14 mouse cellular contexts compared by ENCODE assay signal in genomic region chr3:122476656-122477055, GRCm38 (mm10).
DNase-seq lines count a peak whose midpoint lies in the region; ATAC-seq and TF ChIP-seq lines count a peak whose summit lies in the region.
"Had no signal": no experiment of that assay in that cellular context is flagged by ENCODE, and none has a peak within 500 bp of the region (broad histone marks: within the 10 kb centered on the region; RNA-seq: fewer than 3 reads in every experiment).

No protein-coding gene starts in this region.

- H3K4me1 ChIP-seq in liver, adult 2 months (ENCODE audit: control insufficient read depth, insufficient read depth, low read length) = peaks cover 17% of the 10 kb centered on the region
- peaks cover 55% of the 10 kb centered on the region for H3K4me1 ChIP-seq in forebrain, embryonic 14.5 days (ENCODE audit: control insufficient read depth, insufficient read depth, low read length)
- peaks cover 62% of the 10 kb centered on the region for H3K4me1 ChIP-seq in limb, embryonic 10.5 days

- TF ChIP-seq CTCF in liver, adult 2 months (IDR thresholded peaks at IDR 0.05; ENCODE audit: low read depth, low read length) = no peak

- peaks cover 12% of the 10 kb centered on the region; the same call in 1 of the 2 replicates for H3K79me2 ChIP-seq in liver, adult 2 months (ENCODE audit: control insufficient read depth, insufficient read depth, low read length)

- no peak for TF ChIP-seq POLR2A in liver, adult 2 months (IDR thresholded peaks at IDR 0.05; ENCODE audit: extremely low read depth, insufficient read depth, low read length)

- ATAC-seq in forebrain, embryonic 14.5 days = peak; percentile 8; the same call in 1 of the 2 replicates

- DNase-seq in liver, adult 2 months (ENCODE audit: extremely low read depth, low read depth, low spot score) = peak; percentile 65
- no peak for DNase-seq in liver
- peak; percentile 54 for DNase-seq in forebrain, embryonic 14.5 days (ENCODE audit: low spot score)
- no peak for DNase-seq in limb, embryonic 10.5 days (ENCODE audit: low spot score)
- DNase-seq in right cerebral cortex, adult 2 months (ENCODE audit: low spot score in 2 of 2) = no peak
- DNase-seq in thymus, postnatal 10 days (ENCODE audit: low spot score in 2 of 2) = no peak
- no peak for DNase-seq in right cerebral cortex, adult 18-20 months
- DNase-seq: cerebellum, postnatal 36 days; gastrocnemius, postnatal 10 days; lung, embryonic 14.5 days; right cerebral cortex, postnatal 14 days; thymus, postnatal 25 days had no signal

- H3K27ac ChIP-seq in liver, adult 2 months (replicated peaks; ENCODE audit: insufficient read depth, low read depth, low read length) = no peak overlapping the region
- peak overlapping the region; percentile 70 for H3K27ac ChIP-seq in forebrain, embryonic 14.5 days (ENCODE audit: low read depth, low read length)
- H3K27ac ChIP-seq in limb, embryonic 10.5 days = 0 out of 2 replicates have a peak overlapping the region, but pooled peaks have one; percentile 61
- H3K27ac ChIP-seq: heart, embryonic 13.5 days had no signal

- no peak overlapping the region for H3K4me3 ChIP-seq in liver, adult 2 months (ENCODE audit: insufficient read depth, low read depth, low read length)
- H3K4me3 ChIP-seq in forebrain, embryonic 14.5 days (ENCODE audit: low read depth, low read length) = no peak overlapping the region
- no peak overlapping the region for H3K4me3 ChIP-seq in limb, embryonic 10.5 days
- H3K4me3 ChIP-seq: heart, embryonic 13.5 days; megakaryocyte, embryonic 14.5 days had no signal

- no peak overlapping the region for H3K9ac ChIP-seq in liver, adult 2 months (ENCODE audit: low read depth, low read length)
- H3K9ac ChIP-seq in forebrain, embryonic 14.5 days (ENCODE audit: low read length) = no peak overlapping the region
- H3K9ac ChIP-seq: heart, embryonic 13.5 days; lung, embryonic 14.5 days had no signal

- H3K36me3 ChIP-seq in liver, adult 2 months (ENCODE audit: control insufficient read depth, insufficient read depth, low read length) = no peaks in the 10 kb centered on the region
- H3K36me3 ChIP-seq in forebrain, embryonic 14.5 days (ENCODE audit: control insufficient read depth, insufficient read depth, low read length) = no peaks in the 10 kb centered on the region
- H3K36me3 ChIP-seq in limb, embryonic 10.5 days = no peaks in the 10 kb centered on the region
- H3K36me3 ChIP-seq: heart, embryonic 13.5 days had no signal

- WGBS in liver, adult 2 months = 74% methylated on average over 3 of the region's 3 CpGs
- 29% methylated on average over 3 of the region's 3 CpGs for WGBS in forebrain, embryonic 14.5 days
- 73% methylated on average over 3 of the region's 3 CpGs for WGBS in limb, embryonic 10.5 days

- H3K27me3 ChIP-seq in liver, adult 2 months (ENCODE audit: control insufficient read depth, insufficient read depth, low read length) = no peaks in the 10 kb centered on the region
- H3K27me3 ChIP-seq in forebrain, embryonic 14.5 days (replicated peaks; ENCODE audit: control insufficient read depth, insufficient read depth, low read length) = no peaks in the 10 kb centered on the region
- no peaks in the 10 kb centered on the region for H3K27me3 ChIP-seq in limb, embryonic 10.5 days (ENCODE audit: low read depth, poor library complexity, severe bottlenecking)

- H3K9me3 ChIP-seq in forebrain, embryonic 14.5 days (replicated peaks; ENCODE audit: control insufficient read depth, low read length) = no peaks in the 10 kb centered on the region
- no peaks in the 10 kb centered on the region for H3K9me3 ChIP-seq in limb, embryonic 10.5 days (replicated peaks)
- H3K9me3 ChIP-seq: heart, embryonic 13.5 days; megakaryocyte, embryonic 14.5 days had no signal

- H3K4me2 ChIP-seq in forebrain, embryonic 14.5 days (ENCODE audit: low read length) = no peak overlapping the region
- H3K4me2 ChIP-seq: heart, embryonic 13.5 days; lung, embryonic 14.5 days had no signal

Comparison
In these comparisons a context has a peak if more than half of its experiments do, and no peak if none do; other contexts are left out.
1. DNase-seq: peak in liver, adult 2 months (single experiment) and forebrain, embryonic 14.5 days (single experiment); none in liver (single experiment), limb, embryonic 10.5 days (single experiment), right cerebral cortex, adult 2 months (0 of 2), thymus, postnatal 10 days (0 of 2) and right cerebral cortex, adult 18-20 months (single experiment).